Mouse (Mus musculus) cerebellum, adult 2 months (tissue): ENCODE measurements around the gene Olfr1202.

Experiments used
- CTCF ChIP-seq: fragments of 200-500 bp; IDR thresholded peaks from 2 replicates; pipeline ENCODE4 v1.5.1; 2011; ENCODE audit warnings: low read depth, mild to moderate bottlenecking, control low read depth, low read length, moderate library complexity, borderline replicate concordance; ENCODE audit not compliant: insufficient read depth
- POLR2A ChIP-seq: fragments of 200-500 bp; IDR thresholded peaks from 2 replicates; pipeline ENCODE4 v1.6.1; 2011; ENCODE audit warnings: low read length, control low read depth, borderline replicate concordance; ENCODE audit not compliant: insufficient read depth

DNA sequence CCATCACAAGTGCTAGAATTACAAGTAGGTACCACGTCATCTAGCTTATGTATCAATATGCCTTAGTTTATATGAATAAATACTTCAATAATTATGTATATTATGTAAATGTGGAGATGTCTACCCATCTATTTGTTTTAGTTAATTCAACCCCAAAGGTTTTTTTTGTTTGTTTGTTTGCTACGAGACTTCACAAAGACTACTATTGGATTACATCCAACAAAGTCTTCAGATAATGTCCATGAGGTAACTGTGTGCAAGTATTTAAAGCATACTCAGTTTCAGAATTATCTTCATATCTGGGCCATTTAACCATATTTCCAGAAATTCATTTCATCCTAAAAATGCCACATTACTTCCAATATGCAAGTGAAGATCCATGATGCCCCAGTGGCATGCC lies 15.1 kb downstream of the Olfr1202 start, which contains the start of gene Olfr1205:
- TF ChIP-seq POLR2A (no peak), CTCF (no peak)
